Mouse (Mus musculus): ENCODE data around the gene Cd164l2. TPM values are rescaled to one million over a fixed set of nuclear protein-coding genes. Genes with fewer than 3 reads are reported as not detected.

Cd164l2 gene
- total and polyA plus RNA-seq, 2 experiments from 2014 or later: 4.6 to 6.1 TPM

DNA sequence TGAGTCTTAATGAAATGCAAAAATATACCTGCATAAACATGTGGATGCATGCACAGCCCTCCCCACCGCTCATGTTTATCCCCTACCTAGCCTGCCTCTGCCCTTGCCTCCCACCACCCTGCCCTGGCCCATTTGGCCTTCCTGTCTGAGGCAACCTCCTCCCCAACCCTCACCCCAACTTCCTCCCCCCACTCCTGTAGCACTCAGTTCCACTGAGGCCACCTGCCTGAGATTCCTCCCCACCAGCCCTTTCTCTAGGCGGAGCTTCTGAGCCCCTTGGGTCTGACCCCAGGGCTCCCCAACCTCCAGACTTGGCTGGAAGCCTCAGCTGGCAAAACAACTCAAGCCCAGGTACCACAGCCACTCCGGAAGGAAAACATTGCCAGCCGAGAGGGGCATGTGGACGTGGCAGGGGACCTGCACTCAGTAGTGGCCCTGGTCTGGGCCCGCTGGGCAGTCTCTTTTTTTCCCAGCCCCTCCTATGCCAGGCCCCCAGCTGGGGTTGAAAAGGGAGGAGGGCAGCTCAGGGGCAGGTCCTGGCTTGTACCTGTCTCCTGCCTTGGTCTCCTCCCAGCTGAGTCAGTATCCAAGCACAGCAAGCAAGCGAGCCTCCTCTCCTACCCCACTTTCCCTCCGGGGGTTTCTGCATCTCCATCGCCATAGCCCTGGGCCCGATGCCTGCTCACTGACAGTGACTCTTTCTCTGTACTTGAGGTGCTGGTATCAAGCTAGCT is 49.9 kb downstream of the Cd164l2 start:
- ATAC-seq (no peak), DNase-seq (no peak)
- H3K9ac ChIP-seq: no peak overlapping the region
- H3K27me3 ChIP-seq (ENCODE audit: insufficient read depth, low read length): 0 out of 2 replicates have a peak, but pooled peaks cover 4% of the 10 kb centered on the region
- no peaks in the 10 kb centered on the region for H3K9me3 ChIP-seq (ENCODE audit: low read length)
- H3K36me3 ChIP-seq (ENCODE audit: insufficient read depth): peaks cover 31% of the 10 kb centered on the region
- no peaks in the 10 kb centered on the region for H3K4me1 ChIP-seq (ENCODE audit: insufficient read depth)
- no peak overlapping the region for H3K4me3 ChIP-seq (ENCODE audit: low read depth, low read length)
- WGBS: 52% methylated on average over 10 of the region's 10 CpGs
- no peak overlapping the region for H3K4me2 ChIP-seq (ENCODE audit: low read depth)
- no peak for TF ChIP-seq CTCF (IDR thresholded peaks at IDR 0.05; ENCODE audit: low read depth)
- no peak overlapping the region for H3K27ac ChIP-seq (ENCODE audit: low read depth, low read length)

DNA sequence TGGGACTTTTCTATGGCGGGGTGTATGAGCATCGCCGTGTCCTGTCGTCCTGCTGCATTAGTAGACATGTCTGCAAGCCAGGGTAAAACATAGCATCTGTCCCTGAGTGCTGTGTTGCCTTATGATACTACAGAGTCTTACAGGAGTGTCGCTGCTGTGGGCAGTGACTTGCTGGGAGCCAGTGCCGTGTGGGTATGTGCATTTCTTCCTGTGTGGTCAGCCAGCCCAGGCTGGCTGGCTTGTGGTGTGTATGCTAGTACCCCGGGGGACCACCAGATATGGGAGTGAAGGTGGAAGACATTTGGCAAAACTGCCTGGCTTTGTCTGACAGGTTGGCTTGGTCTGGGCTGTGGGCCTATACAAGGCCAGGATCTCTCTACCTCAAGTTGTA is 50.4 kb downstream of the Cd164l2 start:
- WGBS: 68% methylated on average over 7 of the region's 7 CpGs
- no peak for TF ChIP-seq CTCF (IDR thresholded peaks at IDR 0.05; ENCODE audit: low read depth)
- no peaks in the 10 kb centered on the region for H3K4me1 ChIP-seq (ENCODE audit: insufficient read depth)
- no peak overlapping the region for H3K4me2 ChIP-seq (ENCODE audit: low read depth)
- peaks cover 36% of the 10 kb centered on the region for H3K36me3 ChIP-seq (ENCODE audit: insufficient read depth)
- no peak overlapping the region for H3K9ac ChIP-seq
- no peaks in the 10 kb centered on the region for H3K27me3 ChIP-seq (ENCODE audit: insufficient read depth, low read length)
- no peak overlapping the region for H3K27ac ChIP-seq (ENCODE audit: low read depth, low read length)
- H3K9me3 ChIP-seq (ENCODE audit: low read length): no peaks in the 10 kb centered on the region
- ATAC-seq: no peak
- H3K4me3 ChIP-seq (ENCODE audit: low read depth, low read length): no peak overlapping the region
- no peak for DNase-seq

DNA sequence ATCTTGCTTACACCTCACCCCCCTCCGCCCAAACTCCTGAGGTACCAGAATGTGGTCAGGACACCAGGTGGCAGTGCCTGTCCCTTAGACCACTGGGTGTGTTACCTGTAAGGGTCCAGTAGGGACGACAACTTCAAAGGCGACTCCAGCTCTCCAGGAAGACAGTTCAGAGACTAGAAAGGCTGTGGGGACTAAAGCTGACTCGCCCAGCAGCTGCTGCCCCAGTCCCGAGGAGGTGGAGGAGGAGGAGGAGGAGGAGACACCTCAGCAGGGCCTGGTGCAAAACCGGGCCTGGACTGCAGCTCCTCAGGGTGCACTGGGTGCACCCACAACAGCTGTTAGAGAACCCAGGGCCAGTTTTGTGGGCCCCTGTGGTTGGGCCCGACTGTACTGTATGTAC is 51.0 kb downstream of the Cd164l2 start, which contains the start of gene Sytl1:
Sytl1 (minus strand) TSS at position 232 of the 400 bp plus-strand sequence.
- no peak within 1 kb of the TSS for H3K4me2 ChIP-seq (ENCODE audit: low read depth)
- TF ChIP-seq CTCF (IDR thresholded peaks at IDR 0.05; ENCODE audit: low read depth): no peak
- no peak for ATAC-seq
- no peak within 1 kb of the TSS for H3K4me3 ChIP-seq (ENCODE audit: low read depth, low read length)
- H3K9me3 ChIP-seq (ENCODE audit: low read length): no peaks in the 10 kb centered on the region
- H3K36me3 ChIP-seq (ENCODE audit: insufficient read depth): peaks cover 41% of the 10 kb centered on the region
- H3K27me3 ChIP-seq (ENCODE audit: insufficient read depth, low read length): no peaks in the 10 kb centered on the region
- H3K4me1 ChIP-seq (ENCODE audit: insufficient read depth): no peaks in the 10 kb centered on the region
- 53% methylated on average over 7 of the region's 7 CpGs for WGBS
- no peak within 1 kb of the TSS for H3K9ac ChIP-seq
- DNase-seq: no peak
- no peak within 1 kb of the TSS for H3K27ac ChIP-seq (ENCODE audit: low read depth, low read length)

DNA sequence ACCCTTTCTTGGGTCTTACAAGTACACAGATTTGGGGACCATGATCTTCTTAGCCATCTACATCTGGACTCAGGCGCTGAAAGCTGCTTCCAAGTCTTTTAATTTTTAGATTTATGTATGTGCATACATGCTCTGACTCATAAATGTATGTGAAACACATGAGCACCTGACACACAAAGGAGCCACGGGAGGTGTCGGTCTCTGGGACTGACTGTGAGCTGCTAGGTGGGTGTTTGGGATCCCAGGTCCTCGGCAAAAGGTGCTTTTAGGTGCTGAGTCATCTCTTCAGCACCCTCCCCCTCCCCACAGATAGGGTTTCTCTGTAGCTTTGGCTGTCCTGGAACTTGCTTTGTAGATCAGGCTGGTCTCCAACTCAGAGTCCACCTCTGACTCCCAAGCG is 51.8 kb downstream of the Cd164l2 start:
- no peaks in the 10 kb centered on the region for H3K9me3 ChIP-seq (ENCODE audit: low read length)
- ATAC-seq: no peak
- H3K4me3 ChIP-seq (ENCODE audit: low read depth, low read length): no peak overlapping the region
- H3K27ac ChIP-seq (ENCODE audit: low read depth, low read length): no peak overlapping the region
- H3K9ac ChIP-seq: no peak overlapping the region
- H3K36me3 ChIP-seq (ENCODE audit: insufficient read depth): peaks cover 50% of the 10 kb centered on the region
- no peak overlapping the region for H3K4me2 ChIP-seq (ENCODE audit: low read depth)
- WGBS: 91% methylated on average over 5 of the region's 5 CpGs
- no peak for TF ChIP-seq CTCF (IDR thresholded peaks at IDR 0.05; ENCODE audit: low read depth)
- H3K4me1 ChIP-seq (ENCODE audit: insufficient read depth): no peaks in the 10 kb centered on the region
- no peak for DNase-seq
- no peaks in the 10 kb centered on the region for H3K27me3 ChIP-seq (ENCODE audit: insufficient read depth, low read length)

DNA sequence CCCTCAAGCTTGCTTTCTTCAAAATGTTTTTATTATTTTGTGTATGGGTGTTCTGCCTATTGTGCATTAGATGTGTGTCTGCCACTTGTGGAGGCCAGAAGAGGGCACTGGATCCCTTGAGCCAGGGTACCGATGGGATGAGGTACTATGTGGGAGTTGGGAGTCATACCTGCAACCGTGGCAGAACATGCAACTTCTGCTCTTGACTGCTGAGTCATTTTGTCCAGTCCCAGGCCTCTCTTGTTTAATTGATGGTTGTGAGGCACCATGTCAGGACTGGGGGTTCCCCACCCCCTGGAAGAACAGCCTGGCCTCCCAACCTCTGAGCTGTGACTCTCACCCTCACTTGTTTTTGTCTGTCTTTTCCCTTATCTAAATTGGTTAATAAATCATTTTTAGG is 52.6 kb downstream of the Cd164l2 start:
- Histone ChIP-seq H3K9ac (no peak overlapping the region), H3K4me3 (ENCODE audit: low read depth, low read length) (no peak overlapping the region), H3K4me1 (ENCODE audit: insufficient read depth) (no peaks in the 10 kb centered on the region), H3K9me3 (ENCODE audit: low read length) (no peaks in the 10 kb centered on the region), H3K27ac (ENCODE audit: low read depth, low read length) (no peak overlapping the region), H3K4me2 (ENCODE audit: low read depth) (no peak overlapping the region), H3K27me3 (ENCODE audit: insufficient read depth, low read length) (no peaks in the 10 kb centered on the region), H3K36me3 (ENCODE audit: insufficient read depth) (peaks cover 58% of the 10 kb centered on the region)
- no peak for DNase-seq
- no peak for ATAC-seq
- WGBS: 95% methylated on average over 2 of the region's 2 CpGs
- TF ChIP-seq CTCF (IDR thresholded peaks at IDR 0.05; ENCODE audit: low read depth): no peak

DNA sequence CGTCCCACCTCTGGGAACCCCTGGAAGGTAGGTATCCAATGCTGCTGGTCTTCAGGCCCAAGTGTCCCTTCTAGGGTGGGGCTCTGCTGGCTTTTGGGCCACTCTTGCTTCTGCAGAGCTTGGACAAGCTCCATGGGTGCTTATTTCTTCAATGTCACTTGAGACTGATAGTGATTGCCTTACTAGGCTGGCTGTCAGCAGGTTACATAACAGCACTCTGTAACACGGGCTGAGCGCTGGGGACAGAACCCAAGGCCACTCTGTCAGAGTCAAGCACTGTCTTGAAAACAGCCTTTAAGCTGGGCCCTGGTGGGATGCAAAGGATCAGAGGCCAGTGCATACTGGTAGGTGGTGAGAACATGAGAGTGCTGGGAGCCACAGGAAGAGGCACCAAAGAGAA is 53.4 kb downstream of the Cd164l2 start:
- no peak overlapping the region for H3K27ac ChIP-seq (ENCODE audit: low read depth, low read length)
- H3K4me3 ChIP-seq (ENCODE audit: low read depth, low read length): no peak overlapping the region
- H3K27me3 ChIP-seq (ENCODE audit: insufficient read depth, low read length): no peaks in the 10 kb centered on the region
- no peak for ATAC-seq
- DNase-seq: no peak
- WGBS: 96% methylated on average over 3 of the region's 3 CpGs
- TF ChIP-seq CTCF (IDR thresholded peaks at IDR 0.05; ENCODE audit: low read depth): no peak
- no peak overlapping the region for H3K4me2 ChIP-seq (ENCODE audit: low read depth)
- peaks cover 66% of the 10 kb centered on the region for H3K36me3 ChIP-seq (ENCODE audit: insufficient read depth)
- H3K9ac ChIP-seq: no peak overlapping the region
- H3K9me3 ChIP-seq (ENCODE audit: low read length): no peaks in the 10 kb centered on the region
- no peaks in the 10 kb centered on the region for H3K4me1 ChIP-seq (ENCODE audit: insufficient read depth)

DNA sequence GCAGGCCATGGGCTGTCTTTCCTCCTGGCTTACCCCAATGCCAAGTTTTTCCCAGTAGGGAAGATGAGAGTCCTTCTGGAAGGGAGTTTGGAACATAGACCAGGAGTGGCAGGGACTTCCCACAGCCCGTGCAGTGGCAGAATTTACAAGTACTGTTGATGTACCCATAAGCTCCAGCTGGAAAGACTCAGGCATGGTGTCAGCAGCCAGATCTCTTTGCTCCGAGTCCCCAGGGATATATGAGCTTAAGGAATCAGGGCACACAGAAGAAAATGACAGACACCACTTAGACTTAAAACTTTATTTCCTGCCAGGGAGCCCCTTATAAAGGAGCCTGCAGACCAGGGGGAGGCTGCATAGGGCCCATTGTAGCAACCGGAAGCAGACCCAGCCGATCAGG is 53.8 kb downstream of the Cd164l2 start:
- H3K9me3 ChIP-seq (ENCODE audit: low read length): no peaks in the 10 kb centered on the region
- no peak overlapping the region for H3K9ac ChIP-seq
- TF ChIP-seq CTCF (IDR thresholded peaks at IDR 0.05; ENCODE audit: low read depth): no peak
- peaks cover 66% of the 10 kb centered on the region for H3K36me3 ChIP-seq (ENCODE audit: insufficient read depth)
- H3K4me3 ChIP-seq (ENCODE audit: low read depth, low read length): no peak overlapping the region
- H3K27me3 ChIP-seq (ENCODE audit: insufficient read depth, low read length): no peaks in the 10 kb centered on the region
- no peak overlapping the region for H3K27ac ChIP-seq (ENCODE audit: low read depth, low read length)
- 93% methylated on average over 4 of the region's 4 CpGs for WGBS
- DNase-seq (no peak), ATAC-seq (no peak)
- H3K4me2 ChIP-seq (ENCODE audit: low read depth): no peak overlapping the region
- no peaks in the 10 kb centered on the region for H3K4me1 ChIP-seq (ENCODE audit: insufficient read depth)

Measured in forebrain, postnatal 0 days (tissue).